In the genomic region with DNA sequence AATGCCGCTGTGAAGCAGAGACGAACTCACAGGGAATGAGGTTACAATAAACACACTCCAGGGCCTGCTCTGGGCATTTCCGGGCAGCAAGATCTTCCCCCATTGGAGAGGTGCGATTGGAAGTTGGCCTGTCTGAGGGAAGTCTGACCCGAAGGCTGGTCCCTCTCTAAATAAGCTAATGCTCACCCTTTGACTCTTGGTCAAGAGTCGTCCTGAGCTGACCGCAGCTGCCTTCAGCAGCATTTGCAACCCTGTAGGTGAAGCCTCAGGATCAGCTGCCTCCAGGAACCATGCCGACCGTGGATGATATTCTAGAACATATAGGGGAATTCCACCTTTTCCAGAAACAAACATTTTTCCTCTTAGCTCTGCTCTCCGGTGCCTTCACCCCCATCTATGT, we compare ENCODE assay signal across 16 mouse cellular contexts. TPM values are rescaled to one million over a fixed set of nuclear protein-coding genes. Genes with fewer than 3 reads are reported as not detected.
"Had no signal": no experiment of that assay in that cellular context is flagged by ENCODE, and none has a peak within 500 bp of the region (broad histone marks: within the 10 kb centered on the region; RNA-seq: fewer than 3 reads in every experiment).

Gene Slc22a2 (plus strand): TSS at position 142 of the 400 bp plus-strand sequence.

- DNase-seq: lung, postnatal 14 days; right cerebral cortex, postnatal 14 days; thymus, postnatal 4 days had no signal

- H3K36me3 ChIP-seq: limb, embryonic 15.5 days; liver, embryonic 12.5 days; lung, embryonic 15.5 days; midbrain, embryonic 12.5 days; neural tube, embryonic 15.5 days had no signal

- H3K4me1 ChIP-seq: liver, embryonic 12.5 days; midbrain, embryonic 12.5 days had no signal

- H3K4me2 ChIP-seq: limb, embryonic 15.5 days; liver, embryonic 12.5 days; lung, embryonic 15.5 days; midbrain, embryonic 12.5 days; neural tube, embryonic 15.5 days had no signal

- H3K9me3 ChIP-seq: limb, embryonic 15.5 days; liver, embryonic 12.5 days; lung, embryonic 15.5 days; midbrain, embryonic 12.5 days; neural tube, embryonic 15.5 days had no signal

- ATAC-seq: hindbrain, postnatal 0 days; liver, embryonic 12.5 days; midbrain, embryonic 16.5 days had no signal

- H3K27ac ChIP-seq: hindbrain, postnatal 0 days; limb, embryonic 15.5 days; liver, embryonic 12.5 days; lung, embryonic 15.5 days; midbrain, embryonic 12.5 days; neural tube, embryonic 15.5 days; stomach, postnatal 0 days had no signal

- H3K9ac ChIP-seq: limb, embryonic 15.5 days; liver, embryonic 12.5 days; lung, embryonic 15.5 days; midbrain, embryonic 12.5 days; neural tube, embryonic 15.5 days had no signal

- H3K4me3 ChIP-seq: limb, embryonic 15.5 days; liver, embryonic 12.5 days; lung, embryonic 15.5 days; midbrain, embryonic 12.5 days; myocyte; neural tube, embryonic 15.5 days had no signal

- H3K27me3 ChIP-seq: limb, embryonic 15.5 days; lung, embryonic 15.5 days; midbrain, embryonic 12.5 days; neural tube, embryonic 15.5 days had no signal

RNA-seq across cellular contexts. Expression of gene Slc22a2, which starts in this region (rescaled TPM):
- total RNA-seq: megakaryocyte-erythroid progenitor cell, adult 5-6 weeks had no signal
- polyA plus RNA-seq: limb, embryonic 11.5 days; limb, embryonic 15.5 days; liver, embryonic 12.5 days; liver, embryonic 16.5 days; myocyte; neural tube, embryonic 11.5 days; stomach, postnatal 0 days had no signal
